Mouse (Mus musculus) kidney, postnatal 36 days (tissue): Measurements from ENCODE around the gene Arhgef18.

Experiments
- DNase-seq, 2 experiments: peaks; one replicate each; pipeline ENCODE4 v3.0.0; 2021 to 2022; ENCODE audit warnings: mixed read lengths in 2 of 2

The Arhgef18 gene

DNA sequence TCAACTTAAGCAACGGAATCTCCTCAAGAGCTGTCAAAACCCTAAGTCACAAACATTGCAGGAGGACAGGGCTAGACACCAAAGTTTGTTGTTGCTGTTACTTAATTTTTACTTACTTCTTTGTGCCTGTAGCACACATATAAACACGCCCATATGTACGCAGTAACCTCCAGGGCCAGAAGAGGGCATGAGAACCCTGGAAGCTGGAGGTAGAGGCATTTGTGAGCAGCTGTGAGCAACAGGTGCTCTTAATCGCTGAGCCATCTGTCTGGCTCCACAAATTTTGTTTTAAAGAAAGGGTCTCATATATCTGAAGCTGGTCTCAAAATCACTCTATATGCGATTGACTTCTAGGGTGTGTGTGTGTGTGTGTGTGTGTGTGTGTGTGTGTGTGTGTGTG lies 71.5 kb downstream of the Arhgef18 start:
- peak; percentile 41 to 61 for DNase-seq

DNA sequence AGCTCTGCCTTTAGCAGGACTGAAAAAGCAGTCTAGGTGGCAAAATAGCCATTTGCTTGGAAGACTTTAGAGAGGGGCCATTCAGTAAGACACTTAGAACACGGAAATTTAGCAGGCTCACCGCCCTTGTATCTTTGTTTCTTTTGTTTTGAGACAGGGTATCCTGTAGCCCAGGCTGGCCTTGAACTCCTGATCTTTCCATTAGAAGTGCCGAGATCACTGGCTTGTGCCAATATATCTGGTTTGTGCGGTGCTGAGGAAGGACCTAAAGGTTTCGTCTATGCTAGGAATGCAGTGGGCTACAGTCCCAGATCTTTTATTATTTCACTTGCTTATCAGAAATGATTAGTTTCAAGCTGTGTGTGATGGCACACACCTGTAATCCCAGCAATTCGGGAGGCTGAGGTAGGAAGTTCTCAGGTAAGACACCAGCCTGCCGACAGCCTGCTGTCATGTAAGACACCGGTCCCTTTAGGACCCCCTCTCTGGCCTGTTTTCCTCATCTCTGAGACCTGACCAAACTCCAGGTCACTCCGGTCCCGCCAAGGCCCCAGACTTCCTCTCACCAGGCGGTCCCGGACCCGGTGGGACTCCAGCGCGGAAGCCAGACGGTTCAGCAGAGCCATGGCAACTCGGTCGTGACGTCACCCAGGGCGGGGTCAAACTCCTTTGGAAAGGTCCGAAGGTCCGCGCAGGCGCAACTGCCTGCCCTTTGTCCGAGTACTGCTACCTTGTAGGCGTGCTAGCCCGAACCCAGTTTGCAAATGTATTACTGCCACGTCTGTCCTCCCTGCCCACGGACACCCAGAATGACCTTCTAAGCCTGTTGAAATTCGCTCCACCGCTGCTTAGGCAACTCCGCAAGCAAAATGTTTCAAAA lies 74.4 kb downstream of the Arhgef18 start, which contains the start of gene Pex11g:
TSS of gene Pex11g (minus strand) at position 675 of the 880 bp plus-strand sequence.
- peak; percentile 100 for DNase-seq

DNA sequence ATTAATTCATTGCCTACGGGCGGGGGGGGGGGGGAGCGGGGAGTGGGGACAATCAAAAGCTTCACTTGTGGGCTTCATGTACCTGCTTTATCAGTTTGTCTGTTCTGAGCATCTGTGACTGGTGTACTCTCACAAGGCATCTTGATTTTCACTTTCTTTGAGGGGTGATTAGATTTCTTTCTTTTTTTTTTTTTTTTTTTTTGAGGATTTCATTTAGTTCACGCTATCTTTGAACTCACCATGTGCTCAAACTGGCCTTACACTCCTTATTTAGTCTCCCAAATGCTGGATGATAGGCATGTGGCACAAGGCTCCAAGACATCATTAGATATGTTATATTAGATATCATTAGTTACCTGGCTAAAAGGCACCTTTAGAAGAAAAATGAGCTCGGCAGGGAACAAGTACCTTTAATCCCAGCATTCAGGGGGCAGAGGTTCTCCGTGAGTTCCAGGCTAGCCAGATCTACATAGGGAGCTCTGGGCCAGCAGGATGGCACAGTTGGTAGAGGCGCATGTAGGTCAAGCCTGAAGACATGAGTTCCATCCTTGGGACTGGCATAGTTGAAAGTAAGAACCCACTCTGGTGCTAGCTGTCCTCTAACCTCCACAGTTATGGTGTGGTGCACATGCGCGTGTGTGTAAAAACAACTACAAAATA lies 75.2 kb downstream of the Arhgef18 start:
- no peak for DNase-seq

DNA sequence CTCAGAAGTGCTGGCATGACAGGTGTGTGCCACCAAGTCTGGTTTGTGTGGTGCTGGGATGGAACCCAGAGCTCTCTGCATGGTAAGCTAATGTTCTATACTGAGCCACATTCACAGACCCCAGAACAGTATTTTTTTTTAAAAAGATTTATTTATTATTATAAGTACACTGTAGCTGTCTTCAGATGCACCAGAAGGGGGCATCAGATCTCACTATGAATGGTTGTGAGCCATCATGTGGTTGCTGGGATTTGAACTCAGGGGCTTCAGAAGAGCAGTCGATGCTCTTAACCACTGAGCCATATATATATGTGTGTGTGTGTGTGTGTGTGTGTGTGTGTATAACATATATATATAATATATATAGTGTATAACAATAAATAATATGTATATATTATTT lies 76.0 kb downstream of the Arhgef18 start:
- no peak for DNase-seq

DNA sequence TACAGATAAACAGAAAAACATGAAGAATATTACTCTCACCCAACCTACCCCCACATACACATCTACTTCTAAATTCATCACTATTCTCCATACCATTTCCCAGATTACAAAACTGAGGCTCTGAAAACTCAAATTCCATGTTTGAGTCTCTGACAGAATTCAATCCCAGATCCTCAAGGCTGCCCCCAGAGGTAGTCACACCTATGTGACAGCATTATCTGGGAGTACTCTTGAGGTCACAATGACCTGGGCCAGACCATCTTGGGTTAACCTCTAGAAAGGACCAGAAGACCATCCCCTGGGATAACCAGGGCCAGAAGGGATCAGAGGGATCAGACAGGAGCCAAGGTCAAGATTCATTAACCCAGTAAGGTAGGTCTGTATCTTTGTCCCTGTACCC lies 77.8 kb downstream of the Arhgef18 start, which contains the start of gene Tex45:
TSS of gene Tex45 (plus strand) at position 301 of the 400 bp plus-strand sequence.
- no peak for DNase-seq

DNA sequence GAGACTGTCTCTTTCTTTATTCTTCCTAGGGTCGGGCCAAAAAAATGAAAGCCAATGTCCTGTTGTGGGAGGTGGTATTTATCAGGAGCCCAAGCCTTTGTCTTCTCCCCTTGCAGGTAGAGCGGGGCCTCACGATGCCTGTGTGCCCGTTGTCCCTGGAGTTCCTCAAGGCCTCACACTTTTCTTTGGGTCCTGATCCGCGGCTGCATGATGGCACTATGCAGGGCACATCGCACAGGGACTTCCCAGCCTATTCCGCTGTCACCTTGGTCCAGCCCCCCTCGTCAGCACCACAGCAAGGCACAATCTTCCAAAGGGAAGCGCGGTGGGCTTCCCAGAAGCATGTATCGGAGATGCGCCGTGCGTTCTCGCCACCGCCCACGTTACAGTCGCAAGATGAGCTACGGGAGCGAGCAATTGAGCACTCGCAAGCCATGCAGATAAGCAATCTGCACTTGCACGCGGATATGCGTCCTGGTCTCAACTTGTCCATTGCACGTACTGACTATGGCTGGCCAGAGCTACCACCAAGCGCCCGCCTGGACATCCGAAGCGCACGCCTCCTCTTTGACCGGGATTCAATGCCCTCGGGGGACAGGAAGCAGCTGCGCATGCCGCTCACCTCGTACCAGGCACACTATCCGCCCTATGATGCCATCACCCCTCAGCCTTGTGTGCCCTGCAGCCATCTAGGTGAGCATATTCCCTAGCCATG lies 83.1 kb downstream of the Arhgef18 start:
- no peak for DNase-seq

DNA sequence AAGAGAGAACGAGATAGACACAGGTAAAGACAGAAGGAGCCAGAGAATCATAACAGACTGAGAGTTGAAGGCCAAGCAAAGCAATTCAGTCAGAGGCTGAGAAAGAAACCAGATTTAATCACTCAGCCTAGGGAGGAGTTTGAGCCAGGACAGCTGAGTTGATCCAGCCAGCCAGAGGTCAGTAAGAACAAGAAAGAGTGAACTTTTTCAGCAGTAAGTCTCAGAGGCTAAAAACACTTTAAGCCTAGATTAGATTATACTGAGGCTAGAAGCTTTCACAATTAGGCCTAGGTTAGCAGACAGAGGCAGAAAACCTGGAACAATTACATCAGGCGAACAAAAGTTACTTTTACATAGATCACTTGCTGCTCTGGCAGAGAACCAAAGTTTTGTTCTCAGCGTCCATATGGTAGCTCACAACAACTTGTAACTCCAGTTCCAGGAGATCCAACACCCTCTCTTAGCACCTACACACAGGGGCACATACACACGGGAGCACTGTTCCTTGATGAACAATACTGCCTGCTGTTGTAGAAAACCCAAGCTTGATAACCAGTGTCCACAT lies 87.5 kb downstream of the Arhgef18 start:
- no peak for DNase-seq

DNA sequence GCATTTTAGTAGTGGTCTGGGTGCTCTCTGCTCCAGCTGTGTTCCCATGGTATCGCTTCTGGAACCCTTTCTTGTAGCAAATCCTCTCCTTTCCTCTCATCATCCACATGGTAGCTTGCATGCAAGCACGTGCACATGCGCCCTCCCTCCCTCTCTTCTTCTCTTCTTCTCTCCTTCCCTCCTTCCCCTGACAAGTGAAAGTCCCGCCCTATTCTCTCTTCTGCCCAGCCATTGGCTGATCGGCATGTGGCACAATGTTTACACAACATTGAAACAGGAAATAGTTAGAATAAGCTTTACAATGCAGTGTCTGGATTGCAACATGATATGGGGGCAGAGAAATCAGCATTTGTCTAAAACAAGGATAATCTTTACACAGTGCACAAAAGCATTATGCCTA lies 88.8 kb downstream of the Arhgef18 start:
- no peak for DNase-seq

DNA sequence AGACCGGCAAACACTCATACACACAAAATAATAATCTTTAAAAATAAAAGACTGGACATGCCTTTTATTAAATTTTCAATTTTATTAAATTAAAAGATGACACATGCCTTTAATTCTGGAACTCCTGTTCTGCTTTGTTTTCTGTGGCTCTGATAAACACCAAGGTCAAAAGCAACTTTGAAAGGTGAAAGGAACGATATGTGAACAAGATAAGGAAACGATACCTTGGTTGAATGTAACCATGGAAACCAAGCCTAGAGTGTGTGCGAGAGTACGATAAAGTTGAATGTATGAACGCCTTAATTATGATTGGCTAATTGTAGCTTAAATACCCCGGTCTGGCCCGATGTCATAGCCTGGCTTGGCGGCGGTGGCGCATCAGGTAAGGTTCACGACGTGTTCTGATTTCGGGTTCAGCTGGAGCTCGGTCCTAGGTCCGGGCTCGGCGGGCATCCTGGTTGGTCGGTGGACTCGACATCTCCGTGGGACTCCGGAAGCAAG lies 89.5 kb downstream of the Arhgef18 start:
- no peak for DNase-seq

DNA sequence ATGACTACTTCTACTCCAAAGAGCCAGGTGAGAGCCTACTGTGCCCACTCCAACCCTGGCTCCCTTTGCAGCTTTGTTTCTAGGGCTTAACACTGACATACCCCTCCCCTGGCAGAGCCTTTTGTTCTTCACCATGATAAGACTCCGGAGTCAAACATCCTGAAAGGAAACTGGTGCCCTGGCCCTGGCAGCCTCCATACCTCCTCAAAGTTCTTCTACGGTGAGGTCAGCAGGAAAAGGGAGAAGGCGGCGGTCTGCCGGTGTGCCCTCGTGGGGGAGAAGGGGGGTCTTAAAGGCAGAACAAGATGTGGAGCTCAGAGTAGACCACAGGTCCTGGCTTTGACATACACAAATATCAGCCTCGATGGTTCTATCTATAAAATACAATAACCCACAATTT lies 90.7 kb downstream of the Arhgef18 start:
- no peak for DNase-seq

DNA sequence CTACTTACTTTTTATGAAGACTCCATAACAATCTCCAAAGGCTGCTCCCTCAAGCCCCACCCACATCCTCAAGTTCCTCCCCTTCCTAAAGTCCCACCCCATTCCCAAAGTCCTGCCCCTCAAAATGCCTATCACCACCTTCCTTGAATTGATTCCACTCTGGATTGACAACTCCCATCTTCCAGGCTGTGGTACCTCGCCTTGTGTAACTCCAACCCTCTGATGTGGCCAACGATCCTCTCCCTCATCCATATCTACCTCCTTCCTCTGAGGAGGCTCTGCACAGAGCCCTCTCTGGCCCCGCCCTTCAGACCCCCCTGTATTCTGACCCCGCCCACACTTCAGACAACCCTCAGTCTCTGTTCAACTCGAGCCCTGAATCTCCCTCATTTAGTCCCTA lies 92.4 kb downstream of the Arhgef18 start:
- DNase-seq = no peak

DNA sequence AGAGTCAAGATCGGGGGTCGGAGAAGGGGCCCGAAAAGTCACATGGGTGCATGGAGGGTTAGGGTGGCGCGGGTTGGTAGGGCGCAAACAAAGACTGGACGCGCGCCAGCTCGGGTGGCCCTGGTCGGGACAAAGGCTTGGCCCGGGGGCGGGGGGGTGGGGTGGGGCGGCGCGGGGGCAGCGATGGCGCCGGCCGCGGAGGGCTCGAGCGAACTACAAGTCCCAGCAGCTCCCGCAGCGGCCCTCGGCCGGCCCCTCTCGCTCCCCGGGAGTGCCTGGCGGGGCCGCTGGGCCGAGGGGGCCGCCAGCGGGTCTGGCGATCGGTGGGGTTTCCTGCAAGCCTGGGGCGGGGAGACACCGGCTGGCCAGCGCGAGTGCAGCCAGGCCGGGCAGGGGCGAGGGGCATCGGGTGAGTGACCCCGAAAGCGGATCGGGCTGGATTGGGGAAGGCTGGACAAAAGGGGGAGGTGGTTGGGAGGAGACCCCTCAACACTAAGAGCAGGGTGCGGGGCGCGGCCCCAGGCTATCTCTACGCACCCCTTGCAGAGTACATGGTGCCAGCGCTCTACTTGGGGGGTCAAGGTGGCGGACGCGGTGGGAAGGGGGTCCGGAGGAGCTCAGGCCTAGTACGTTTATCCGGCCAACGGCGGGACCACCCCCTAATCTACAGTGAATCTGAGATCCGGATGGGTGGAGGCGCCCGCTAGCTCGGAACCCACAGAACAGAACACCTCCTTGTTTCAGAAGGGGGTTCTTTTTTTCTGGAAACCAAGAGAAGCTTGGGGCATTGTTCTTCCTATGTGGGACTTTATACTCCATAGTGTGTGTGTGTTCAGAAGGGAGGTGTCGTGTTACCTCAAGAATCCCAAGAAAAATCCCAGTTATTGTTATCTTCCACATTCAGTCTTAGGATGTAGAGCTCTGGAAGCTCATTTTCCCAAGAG lies 100.4 kb downstream of the Arhgef18 start, which contains the start of gene Zfp358:
TSS of gene Zfp358 (plus strand) at position 238 of the 944 bp plus-strand sequence.
- DNase-seq = peak; percentile 77 to 87

DNA sequence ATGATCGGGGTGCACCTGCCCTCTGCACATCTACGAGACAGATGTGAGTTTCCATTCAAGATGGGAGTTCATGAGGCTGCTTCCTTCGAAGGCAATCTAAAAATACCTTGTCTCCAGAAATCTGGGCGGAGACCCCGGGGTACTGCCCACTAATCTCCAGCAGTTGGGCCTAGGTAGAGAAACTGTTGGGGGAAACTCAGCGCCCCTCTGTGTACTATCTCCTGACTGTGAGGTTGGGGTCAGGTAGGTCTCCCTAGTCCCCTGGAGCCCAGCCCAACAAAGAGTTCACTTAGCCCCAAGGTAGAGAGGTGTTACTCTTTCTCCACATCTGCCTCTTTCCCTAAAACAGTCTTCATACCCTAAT lies 101.0 kb downstream of the Arhgef18 start:
- no peak for DNase-seq

DNA sequence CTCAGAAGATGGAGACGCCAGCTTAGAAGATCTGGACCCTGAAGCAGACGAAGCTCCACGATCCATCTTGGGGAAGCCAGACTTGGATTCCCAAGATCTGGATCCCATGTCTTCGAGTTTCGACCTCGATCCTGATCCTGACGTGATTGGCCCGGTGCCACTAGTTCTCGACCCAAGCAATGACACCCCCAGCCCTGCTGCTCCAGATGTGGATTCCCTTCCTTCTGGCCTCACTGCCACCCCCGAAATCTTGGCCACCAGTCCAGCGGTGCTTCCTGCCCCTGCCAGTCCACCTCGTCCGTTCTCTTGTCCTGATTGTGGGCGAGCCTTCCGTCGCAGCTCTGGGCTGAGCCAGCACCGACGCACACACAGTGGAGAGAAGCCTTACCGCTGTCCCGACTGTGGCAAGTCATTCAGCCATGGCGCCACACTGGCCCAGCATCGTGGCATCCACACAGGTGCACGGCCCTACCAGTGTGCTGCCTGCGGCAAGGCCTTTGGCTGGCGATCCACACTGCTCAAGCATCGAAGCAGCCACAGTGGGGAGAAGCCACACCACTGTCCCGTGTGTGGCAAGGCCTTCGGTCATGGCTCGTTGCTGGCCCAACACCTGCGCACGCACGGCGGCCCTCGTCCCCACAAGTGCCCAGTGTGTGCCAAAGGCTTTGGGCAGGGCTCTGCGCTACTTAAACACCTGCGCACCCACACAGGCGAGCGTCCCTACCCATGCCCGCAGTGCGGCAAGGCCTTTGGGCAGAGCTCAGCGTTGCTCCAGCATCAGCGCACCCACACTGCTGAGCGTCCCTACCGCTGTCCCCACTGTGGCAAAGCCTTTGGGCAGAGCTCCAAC lies 103.0 kb downstream of the Arhgef18 start:
- DNase-seq = no peak

DNA sequence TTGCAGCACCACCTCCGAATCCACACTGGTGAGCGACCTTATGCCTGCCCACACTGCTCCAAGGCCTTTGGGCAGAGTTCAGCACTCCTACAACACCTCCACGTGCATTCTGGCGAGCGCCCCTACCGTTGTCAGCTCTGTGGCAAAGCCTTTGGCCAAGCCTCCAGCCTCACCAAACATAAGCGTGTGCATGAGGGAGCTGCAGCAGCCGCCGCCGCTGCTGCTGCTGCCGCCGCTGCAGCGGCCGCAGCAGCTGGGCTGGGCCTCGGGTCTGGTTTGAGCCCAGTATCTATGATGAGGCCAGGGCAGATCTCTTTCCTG lies 103.6 kb downstream of the Arhgef18 start:
- DNase-seq = no peak

DNA sequence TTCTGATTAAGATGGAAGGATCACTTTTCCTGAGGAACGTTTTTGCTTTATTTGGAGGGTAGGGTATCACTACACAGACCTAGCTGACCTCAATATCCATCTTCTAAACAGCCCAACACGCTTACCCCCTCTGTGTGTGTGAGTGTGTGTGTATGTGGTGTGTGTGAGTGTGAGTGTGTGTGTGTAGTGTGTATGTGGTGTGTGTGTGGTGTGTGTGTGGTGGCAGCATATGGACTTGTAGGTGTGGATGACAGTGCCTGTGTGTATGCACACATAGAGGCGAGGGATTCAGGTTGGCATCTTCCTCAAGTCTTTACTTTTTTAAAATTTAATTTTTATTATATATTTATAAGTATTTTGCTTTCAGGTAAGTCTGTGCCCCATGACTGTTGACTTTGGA lies 105.8 kb downstream of the Arhgef18 start:
- DNase-seq = no peak

DNA sequence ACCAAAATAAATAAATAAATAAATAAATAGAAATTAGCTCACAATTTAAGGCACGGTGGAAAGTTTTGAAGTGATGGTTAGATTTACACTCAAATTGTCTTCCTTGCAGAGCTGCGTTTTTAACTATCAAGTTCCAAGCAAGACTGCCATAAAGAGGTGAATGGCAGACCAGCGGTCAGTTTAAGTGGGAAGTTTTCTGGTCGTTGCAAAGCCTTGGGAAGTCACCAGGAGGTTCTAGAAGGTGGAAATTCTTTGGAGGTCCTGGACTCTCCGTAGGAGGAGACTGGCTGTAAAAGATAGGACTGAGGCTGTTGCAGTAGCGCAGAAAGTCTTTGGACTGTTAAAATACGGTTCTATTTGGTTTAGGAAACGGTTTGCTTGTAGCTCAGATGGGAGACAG lies 106.9 kb downstream of the Arhgef18 start:
- DNase-seq = no peak

DNA sequence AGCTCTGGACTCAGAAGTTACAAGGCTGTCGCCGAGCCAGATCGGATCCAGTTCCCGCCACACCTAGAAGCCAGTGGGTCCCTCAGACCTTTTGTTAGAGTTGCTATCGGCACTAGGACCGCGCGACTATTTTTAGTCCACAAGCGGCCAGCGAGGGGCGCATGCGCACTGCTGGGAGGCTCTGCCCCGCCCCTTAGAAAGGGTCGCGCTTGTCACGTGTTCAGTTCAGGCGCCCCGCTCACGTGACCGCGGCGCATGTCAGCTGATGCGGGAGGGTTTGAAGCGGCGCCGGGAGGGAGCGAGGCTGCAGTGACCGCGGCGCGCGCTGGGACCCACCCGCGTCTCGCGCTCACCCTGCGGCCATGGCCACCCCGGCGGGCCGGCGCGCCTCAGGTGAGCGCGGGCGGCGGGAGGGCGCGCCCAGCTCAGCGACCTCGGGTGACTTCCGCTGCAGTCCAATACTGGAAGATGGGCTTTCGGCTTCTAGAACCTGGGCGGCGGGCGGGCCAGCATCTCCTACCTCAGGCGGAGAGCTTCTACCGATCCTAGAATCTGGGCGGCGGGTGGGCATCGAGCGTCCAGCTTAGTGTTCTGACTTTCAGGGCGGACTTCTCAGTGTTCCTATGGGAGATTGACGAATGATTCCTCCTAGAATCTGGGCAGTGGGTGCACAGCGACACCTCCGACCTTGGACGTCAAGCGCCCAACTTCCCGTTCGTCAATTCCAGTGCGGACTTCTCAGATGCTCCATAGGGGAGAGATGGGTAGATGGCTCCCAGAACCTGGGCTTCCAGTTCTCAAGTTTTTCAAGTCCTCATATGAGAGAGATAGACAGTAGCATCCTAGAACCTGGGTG lies 107.7 kb downstream of the Arhgef18 start, which contains the start of gene Mcoln1:
TSS of gene Mcoln1 (plus strand) at position 223 of the 856 bp plus-strand sequence.
- peak; percentile 98 for DNase-seq

DNA sequence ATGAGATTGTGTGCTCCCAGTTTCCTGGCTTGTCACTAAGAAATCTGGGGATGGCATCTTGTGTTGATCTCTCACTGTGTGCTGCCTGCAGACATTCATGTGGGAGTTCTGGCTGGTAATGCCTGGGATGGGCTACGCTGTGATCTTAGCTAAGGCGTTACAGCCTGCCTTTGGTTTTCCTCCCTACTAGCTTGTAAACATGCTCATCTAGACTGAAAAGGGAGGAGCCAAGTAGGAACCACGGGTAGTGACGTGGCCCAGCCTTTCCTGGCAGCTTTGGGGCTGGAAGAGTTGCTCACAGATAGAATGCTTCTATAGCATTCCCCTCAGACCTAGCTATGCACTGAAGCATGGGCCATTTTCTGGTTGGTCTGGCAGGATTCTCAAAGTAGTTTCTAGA lies 109.4 kb downstream of the Arhgef18 start:
- DNase-seq = no peak
